Mouse (Mus musculus) megakaryocyte, embryonic 14.5 days (primary cell): ENCODE results near the gene Tcaim.

Source experiments
- FLI1 ChIP-seq: IDR thresholded peaks from 2 replicates; pipeline ENCODE4 v1.6.1; 2012; ENCODE audit warnings: low read length, inconsistent platforms, mixed read lengths
- GATA1 ChIP-seq: IDR thresholded peaks from 3 replicates; pipeline ENCODE4 v1.6.1; 2012; ENCODE audit warnings: mixed read lengths, low read length, inconsistent platforms, borderline replicate concordance

DNA sequence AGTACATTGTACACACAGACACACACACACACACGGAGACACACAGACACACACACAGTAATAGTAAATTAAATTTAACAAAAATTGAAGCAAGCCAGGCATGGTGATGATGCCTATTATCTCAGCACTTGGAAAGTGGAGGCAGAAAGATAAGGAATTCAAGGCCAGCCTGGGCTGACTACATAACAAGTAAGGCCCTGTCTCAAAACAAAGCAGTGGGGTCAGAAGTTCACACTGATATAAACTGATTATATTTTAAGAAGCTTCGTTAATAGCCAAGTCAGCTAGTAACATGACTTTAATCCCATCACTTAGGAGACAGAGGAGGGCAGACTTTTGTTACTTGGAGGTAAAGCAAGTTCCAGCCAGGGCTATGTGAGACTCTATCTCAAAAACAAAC, 58.4 kb downstream of the Tcaim start:
- TF ChIP-seq GATA1 (no peak), FLI1 (no peak)
